Mouse (Mus musculus): ENCODE results near the gene Cdhr2. TPM values are rescaled to one million over a fixed set of nuclear protein-coding genes. Genes with fewer than 3 reads are reported as not detected.

The Cdhr2 gene
- polyA plus RNA-seq, 1 experiment from 2014 or later = not detected

DNA sequence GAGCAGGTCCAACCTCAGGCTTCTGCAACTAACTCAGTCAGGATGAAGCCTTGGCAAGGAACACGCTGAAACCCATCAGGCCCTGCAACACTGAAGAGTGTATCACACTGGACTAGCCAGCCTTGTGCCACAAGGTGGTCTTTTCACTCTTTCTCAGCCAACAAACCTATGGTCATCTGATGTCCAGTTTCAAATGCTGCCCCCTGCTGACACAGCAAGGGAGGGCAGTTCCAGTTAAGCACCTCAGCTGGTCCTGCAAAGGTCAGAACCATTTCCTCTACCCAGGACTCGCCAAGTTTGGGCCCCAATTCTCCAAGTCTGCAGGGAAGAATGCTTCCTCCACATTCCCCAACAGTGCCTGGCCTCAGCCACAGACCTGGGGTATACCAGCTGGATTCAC, 16.1 kb upstream of the Cdhr2 start:
- Histone ChIP-seq H3K27ac (ENCODE audit: low read length) (no peak overlapping the region), H3K4me2 (replicated peaks; ENCODE audit: low read depth, low read length) (no peak overlapping the region), H3K9me3 (ENCODE audit: low read length) (no peaks in the 10 kb centered on the region), H3K4me3 (ENCODE audit: low read depth, low read length) (no peak overlapping the region), H3K36me3 (ENCODE audit: insufficient read depth, low read length) (peaks cover 37% of the 10 kb centered on the region), H3K9ac (replicated peaks; ENCODE audit: low read depth) (no peak overlapping the region), H3K27me3 (replicated peaks; ENCODE audit: insufficient read depth, low read length) (no peaks in the 10 kb centered on the region), H3K4me1 (ENCODE audit: insufficient read depth, low read depth, low read length) (peaks cover 15% of the 10 kb centered on the region; the same call in 1 of the 2 replicates)
- 32% methylated on average over 2 of the region's 2 CpGs for WGBS
- TF ChIP-seq CTCF (IDR thresholded peaks at IDR 0.05) (peak; percentile 80), EP300 (IDR thresholded peaks at IDR 0.05) (no peak)
- ATAC-seq (no peak), DNase-seq (ENCODE audit: low spot score) (peak; percentile 42)

DNA sequence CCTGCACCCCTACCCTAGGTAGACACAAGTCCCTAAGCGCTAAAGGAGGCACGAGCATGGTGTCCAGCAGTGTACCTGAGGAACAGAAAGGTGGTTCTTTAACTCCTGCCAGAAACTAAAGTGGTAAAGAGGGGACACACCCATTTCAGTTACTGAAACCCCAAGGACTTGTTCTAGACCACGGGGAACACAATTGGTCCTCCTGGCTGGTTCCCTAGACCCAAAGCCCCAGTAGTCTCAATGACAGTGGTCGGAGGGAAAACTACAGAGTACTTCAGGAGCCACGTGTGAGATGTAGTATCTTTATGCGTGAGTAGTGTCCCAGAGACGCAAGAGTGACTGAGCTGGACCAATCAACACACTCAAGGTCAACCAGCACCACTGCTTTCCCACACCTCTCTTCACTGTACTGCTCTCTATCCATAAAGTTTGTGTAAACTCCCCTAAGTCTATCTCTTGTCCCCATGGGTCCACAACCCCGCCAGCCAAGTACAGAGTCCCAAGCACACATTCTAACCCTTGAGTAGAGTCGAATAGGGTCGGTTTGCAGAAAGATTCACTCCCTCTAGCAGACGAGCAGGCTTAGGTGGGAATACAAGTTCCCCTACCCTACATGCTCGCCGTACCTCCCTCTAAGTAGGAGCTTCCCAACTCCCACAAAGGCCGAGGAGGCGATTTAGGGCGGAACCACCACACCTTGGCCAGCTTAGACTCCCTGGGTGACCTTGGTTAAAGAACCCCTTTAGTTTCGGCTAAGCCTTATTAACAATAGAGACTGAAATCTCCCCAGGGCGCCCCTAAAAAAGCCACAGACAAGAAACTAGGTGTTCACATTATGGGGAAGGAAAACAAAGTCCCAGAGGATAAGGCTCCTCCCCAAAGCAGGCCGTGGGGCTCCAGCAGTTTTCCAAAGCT, 14.9 kb upstream of the Cdhr2 start:
- H3K27ac ChIP-seq (ENCODE audit: low read length) = peak overlapping the region; percentile 98
- TF ChIP-seq EP300 (IDR thresholded peaks at IDR 0.05) = no peak
- TF ChIP-seq CTCF (IDR thresholded peaks at IDR 0.05) = no peak
- DNase-seq (ENCODE audit: low spot score) (peak; percentile 25), ATAC-seq (no peak)
- peaks cover 15% of the 10 kb centered on the region; the same call in 1 of the 2 replicates for H3K4me1 ChIP-seq (ENCODE audit: insufficient read depth, low read depth, low read length)
- peak overlapping the region; percentile 85 for H3K4me2 ChIP-seq (replicated peaks; ENCODE audit: low read depth, low read length)
- peak overlapping the region; percentile 90 for H3K4me3 ChIP-seq (ENCODE audit: low read depth, low read length)
- no peaks in the 10 kb centered on the region for H3K27me3 ChIP-seq (replicated peaks; ENCODE audit: insufficient read depth, low read length)
- no peaks in the 10 kb centered on the region for H3K9me3 ChIP-seq (ENCODE audit: low read length)
- H3K9ac ChIP-seq (replicated peaks; ENCODE audit: low read depth) = peak overlapping the region; percentile 73
- H3K36me3 ChIP-seq (ENCODE audit: insufficient read depth, low read length) = peaks cover 28% of the 10 kb centered on the region
- 2% methylated on average over 19 of the region's 19 CpGs for WGBS

DNA sequence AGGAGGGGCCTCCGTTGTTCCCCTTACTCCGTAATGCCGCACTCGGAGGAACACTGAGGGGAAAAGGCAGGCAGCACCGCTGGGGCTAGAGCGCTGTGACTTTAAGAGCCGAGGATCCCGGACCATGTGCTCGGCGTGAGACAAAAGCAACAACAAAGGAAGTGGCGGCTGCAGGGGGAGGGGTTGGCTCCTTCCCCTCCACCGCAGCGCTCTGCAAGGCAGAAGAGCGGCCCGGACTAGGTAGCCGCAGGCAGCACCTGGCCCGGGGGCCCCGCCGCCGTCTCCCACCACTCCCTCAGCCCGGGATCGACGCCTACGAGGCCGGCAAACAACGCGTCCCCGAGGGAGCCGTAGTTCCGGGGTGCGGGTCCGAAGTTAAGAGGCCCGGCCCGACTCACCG, 14.2 kb upstream of the Cdhr2 start:
- peaks cover 21% of the 10 kb centered on the region for H3K36me3 ChIP-seq (ENCODE audit: insufficient read depth, low read length)
- peak overlapping the region; percentile 85 for H3K4me2 ChIP-seq (replicated peaks; ENCODE audit: low read depth, low read length)
- H3K27ac ChIP-seq (ENCODE audit: low read length) = peak overlapping the region; percentile 98
- no peaks in the 10 kb centered on the region for H3K9me3 ChIP-seq (ENCODE audit: low read length)
- peak; percentile 65 for ATAC-seq
- H3K4me3 ChIP-seq (ENCODE audit: low read depth, low read length) = peak overlapping the region; percentile 90
- under 1% methylated on average over 31 of the region's 35 CpGs for WGBS
- no peaks in the 10 kb centered on the region for H3K27me3 ChIP-seq (replicated peaks; ENCODE audit: insufficient read depth, low read length)
- H3K9ac ChIP-seq (replicated peaks; ENCODE audit: low read depth) = peak overlapping the region; percentile 73
- TF ChIP-seq CTCF (IDR thresholded peaks at IDR 0.05) = no peak
- no peak for TF ChIP-seq EP300 (IDR thresholded peaks at IDR 0.05)
- peaks cover 19% of the 10 kb centered on the region; the same call in 1 of the 2 replicates for H3K4me1 ChIP-seq (ENCODE audit: insufficient read depth, low read depth, low read length)
- DNase-seq (ENCODE audit: low spot score) = peak; percentile 90

DNA sequence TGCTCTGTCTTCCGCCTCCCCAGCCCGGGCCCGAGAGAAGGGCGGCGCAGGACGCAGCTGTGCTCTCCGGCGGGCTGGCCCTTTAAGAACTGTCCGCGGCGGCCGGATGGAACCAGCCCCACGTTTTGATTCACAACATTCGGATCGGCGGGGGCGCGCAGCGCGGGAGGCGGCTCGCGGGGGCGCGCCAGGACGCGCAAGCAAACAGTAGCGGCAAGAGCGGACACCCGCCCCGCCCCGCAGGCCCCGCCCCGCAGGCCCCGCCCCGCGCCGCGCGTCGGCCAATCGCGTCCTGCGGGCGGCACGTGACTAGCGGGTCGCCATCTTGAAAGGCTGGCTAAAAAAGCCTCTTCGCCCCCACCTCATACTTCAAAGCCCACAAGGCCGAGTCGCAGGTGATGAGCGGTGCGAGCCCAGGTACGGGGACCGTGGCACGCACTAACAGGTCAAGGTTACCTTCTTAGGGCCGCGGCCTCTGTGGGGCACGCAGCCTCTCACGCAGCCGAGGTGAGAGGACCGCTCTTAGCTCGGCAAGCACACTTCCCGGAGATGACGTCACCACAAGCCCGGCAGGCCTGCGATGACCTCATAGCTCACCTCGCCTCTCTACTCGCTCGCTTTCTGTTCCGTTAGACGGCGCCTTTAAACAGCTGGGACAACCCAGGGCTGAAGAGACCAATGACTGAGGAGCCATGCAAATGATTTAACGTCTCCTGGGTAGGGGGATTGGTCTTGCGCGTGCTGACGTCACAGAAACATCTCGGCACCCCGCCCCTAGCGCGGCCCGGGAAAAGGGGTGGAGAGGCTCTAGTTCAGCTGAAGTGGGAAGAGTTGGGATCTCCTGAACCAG, 13.5 kb upstream of the Cdhr2 start:
- TF ChIP-seq CTCF (IDR thresholded peaks at IDR 0.05) (no peak), EP300 (IDR thresholded peaks at IDR 0.05) (no peak)
- peak overlapping the region; percentile 98 for H3K27ac ChIP-seq (ENCODE audit: low read length)
- ATAC-seq = peak; percentile 92
- no peaks in the 10 kb centered on the region for H3K27me3 ChIP-seq (replicated peaks; ENCODE audit: insufficient read depth, low read length)
- H3K36me3 ChIP-seq (ENCODE audit: insufficient read depth, low read length) = peaks cover 14% of the 10 kb centered on the region
- under 1% methylated on average over 68 of the region's 82 CpGs for WGBS
- no peaks in the 10 kb centered on the region for H3K9me3 ChIP-seq (ENCODE audit: low read length)
- H3K4me1 ChIP-seq (ENCODE audit: insufficient read depth, low read depth, low read length) = peaks cover 26% of the 10 kb centered on the region; the same call in 1 of the 2 replicates
- H3K4me3 ChIP-seq (ENCODE audit: low read depth, low read length) = peak overlapping the region; percentile 90
- peak overlapping the region; percentile 85 for H3K4me2 ChIP-seq (replicated peaks; ENCODE audit: low read depth, low read length)
- peak; percentile 98 for DNase-seq (ENCODE audit: low spot score)
- H3K9ac ChIP-seq (replicated peaks; ENCODE audit: low read depth) = peak overlapping the region; percentile 73

DNA sequence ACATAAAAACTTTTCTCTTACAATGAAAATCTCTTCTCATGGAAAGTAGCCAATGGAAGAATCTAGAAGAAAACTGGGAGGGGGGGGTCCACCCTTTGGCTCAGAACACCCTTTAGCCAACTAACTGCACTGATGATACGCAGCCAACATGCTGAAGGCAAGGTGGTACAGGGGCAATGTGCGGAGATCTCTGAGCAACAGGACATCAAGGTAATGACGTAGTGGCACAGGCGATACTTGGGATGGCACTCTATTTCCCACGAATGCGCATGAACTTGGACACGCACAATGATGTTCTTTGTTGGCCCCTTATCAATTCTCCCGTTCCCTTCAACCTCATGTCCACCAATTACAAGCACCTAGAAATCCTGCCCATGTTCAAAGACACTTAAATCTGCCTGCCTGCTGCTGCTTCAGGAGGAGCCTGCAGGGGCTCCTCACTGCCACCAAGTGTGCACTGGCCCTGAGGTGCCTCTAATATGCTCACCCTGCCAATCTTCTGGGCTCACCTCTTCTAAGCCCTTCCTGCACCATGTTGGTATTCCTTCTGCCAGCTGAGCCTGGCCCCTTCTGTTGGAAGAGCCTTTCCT, 11.0 kb upstream of the Cdhr2 start:
- TF ChIP-seq EP300 (IDR thresholded peaks at IDR 0.05) (no peak), CTCF (IDR thresholded peaks at IDR 0.05) (no peak)
- Histone ChIP-seq H3K9me3 (ENCODE audit: low read length) (no peaks in the 10 kb centered on the region), H3K4me1 (ENCODE audit: insufficient read depth, low read depth, low read length) (peaks cover 31% of the 10 kb centered on the region; the same call in 1 of the 2 replicates)

More for the DNA sequence above, 11.0 kb upstream of the Cdhr2 start:
- no peak for ATAC-seq
- Histone ChIP-seq H3K4me2 (replicated peaks; ENCODE audit: low read depth, low read length) (no peak overlapping the region), H3K27ac (ENCODE audit: low read length) (no peak overlapping the region), H3K27me3 (replicated peaks; ENCODE audit: insufficient read depth, low read length) (no peaks in the 10 kb centered on the region), H3K36me3 (ENCODE audit: insufficient read depth, low read length) (no peaks in the 10 kb centered on the region), H3K9ac (replicated peaks; ENCODE audit: low read depth) (no peak overlapping the region), H3K4me3 (ENCODE audit: low read depth, low read length) (no peak overlapping the region)
- WGBS = 89% methylated on average over 8 of the region's 8 CpGs
- no peak for DNase-seq (ENCODE audit: low spot score)

Measured in lung, postnatal 0 days (tissue).